Mouse (Mus musculus) heart, embryonic 13.5 days (tissue): Measurements from ENCODE around the gene Aox3. TPM values are rescaled to one million over a fixed set of nuclear protein-coding genes. Genes with fewer than 3 reads are reported as not detected.

ENCODE experiments used
- ATAC-seq: fragments of 200-750 bp; cut with Nextera tagmentation; 2 replicates; pipeline ENCODE4 v1.8.0; 2017; ENCODE audit warnings: moderate TSS enrichment; ENCODE audit not compliant: insufficient number of reproducible peaks, low FRiP score, low TSS enrichment; ENCODE audit errors: extremely low read depth
- H3K27ac ChIP-seq: fragments of 300-500 bp; sonication (generic); replicated peaks from 2 replicates; pipeline ENCODE4 v1.5.1; 2015; ENCODE audit warnings: moderate library complexity, mild to moderate bottlenecking, inconsistent platforms
- H3K27me3 ChIP-seq: fragments of 300-500 bp; sonication (generic); replicated peaks from 2 replicates; pipeline ENCODE4 v1.6.1; 2015; ENCODE audit warnings: mild to moderate bottlenecking, inconsistent platforms
- H3K36me3 ChIP-seq: fragments of 300-500 bp; sonication (generic); 2 replicates; pipeline ENCODE4 v1.6.1; 2015; ENCODE audit warnings: mild to moderate bottlenecking, inconsistent platforms
- H3K4me1 ChIP-seq: fragments of 300-500 bp; sonication (generic); 2 replicates; pipeline ENCODE4 v1.6.1; 2015; ENCODE audit warnings: inconsistent platforms
- H3K4me2 ChIP-seq: fragments of 300-500 bp; sonication (generic); 2 replicates; pipeline ENCODE4 v1.6.1; 2015; ENCODE audit warnings: inconsistent platforms, mild to moderate bottlenecking, moderate library complexity
- H3K4me3 ChIP-seq: fragments of 300-500 bp; sonication (generic); 2 replicates; pipeline ENCODE4 v1.5.1; 2015; ENCODE audit warnings: moderate library complexity, mild to moderate bottlenecking, inconsistent platforms
- H3K9ac ChIP-seq: fragments of 300-500 bp; sonication (generic); 2 replicates; pipeline ENCODE4 v1.6.1; 2015; ENCODE audit warnings: inconsistent platforms, mild to moderate bottlenecking, moderate library complexity
- H3K9me3 ChIP-seq: fragments of 300-500 bp; sonication (generic); 2 replicates; pipeline ENCODE4 v1.6.1; 2016; ENCODE audit warnings: inconsistent platforms
- WGBS: fragments of 180-500 bp; shearing (Covaris S2); methylation state at CpG from one replicate; pipeline ENCODE4 v1.1.7; 2015; ENCODE audit warnings: mixed read lengths; 5-methylcytosine and 5-hydroxymethylcytosine counted together
- polyA plus RNA-seq: library from polyadenylated mRNA; unstranded; fragments of >200 nt; fragmentation: Nextera tagmentation; extraction: Ambion mirVana; gene quantifications from 2 replicates; pipeline ENCODE4 v1.2.1, GENCODE M21; 2015

Aox3 gene
- polyA plus RNA-seq, 1 experiment from 2014 or later, result 0.15 TPM

DNA sequence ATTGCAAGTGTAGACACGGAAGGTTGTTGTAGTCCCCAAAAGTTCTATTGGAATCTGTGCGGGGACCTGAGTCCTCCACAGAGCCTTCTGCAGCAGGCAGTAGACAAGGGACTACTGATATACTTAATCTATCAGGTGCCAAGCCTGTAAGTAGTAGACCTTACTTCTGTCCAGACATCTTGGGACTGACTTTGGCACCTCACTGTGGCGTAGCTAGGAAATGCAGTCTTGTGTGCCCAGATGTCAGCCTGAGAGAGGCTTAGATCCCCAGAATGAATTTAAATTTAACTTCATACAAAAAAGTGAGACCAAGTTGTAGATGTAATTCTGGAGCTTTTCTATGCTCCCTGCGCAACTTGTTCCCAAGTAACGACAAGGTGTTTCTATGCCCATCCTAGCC is 33.2 kb upstream of the Aox3 start:
- H3K27ac ChIP-seq, result no peak overlapping the region
- H3K9me3 ChIP-seq, result no peaks in the 10 kb centered on the region
- H3K9ac ChIP-seq, result no peak overlapping the region
- no peak overlapping the region for H3K4me2 ChIP-seq
- no peaks in the 10 kb centered on the region for H3K4me1 ChIP-seq
- no peak overlapping the region for H3K4me3 ChIP-seq
- no peaks in the 10 kb centered on the region for H3K36me3 ChIP-seq
- no peaks in the 10 kb centered on the region for H3K27me3 ChIP-seq
- WGBS, result 84% methylated on average over 5 of the region's 5 CpGs
- no peak for ATAC-seq

DNA sequence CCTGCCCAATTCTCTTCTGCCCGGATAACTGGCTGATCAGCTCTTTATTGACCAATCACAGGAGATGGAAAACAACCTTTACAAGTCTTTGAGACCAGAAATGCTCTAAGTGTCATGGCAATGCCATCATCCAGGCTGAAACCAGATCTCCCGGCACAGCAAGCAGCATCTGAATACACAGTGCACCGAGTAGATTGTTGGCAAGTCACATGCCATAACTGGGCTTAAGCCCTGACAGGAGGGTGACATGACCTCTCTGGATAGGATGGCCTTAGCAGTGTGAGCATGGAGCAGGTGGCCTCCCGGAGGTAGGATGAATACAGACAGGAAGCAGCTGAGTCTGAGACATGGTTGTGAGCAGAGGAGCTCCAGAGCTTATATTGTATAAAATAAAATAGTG is 32.5 kb upstream of the Aox3 start:
- Histone ChIP-seq H3K4me1 (no peaks in the 10 kb centered on the region), H3K9me3 (no peaks in the 10 kb centered on the region), H3K4me3 (no peak overlapping the region), H3K36me3 (no peaks in the 10 kb centered on the region), H3K27me3 (no peaks in the 10 kb centered on the region), H3K9ac (no peak overlapping the region), H3K4me2 (no peak overlapping the region), H3K27ac (no peak overlapping the region)
- WGBS, result 73% methylated on average over 4 of the region's 4 CpGs
- ATAC-seq, result no peak

DNA sequence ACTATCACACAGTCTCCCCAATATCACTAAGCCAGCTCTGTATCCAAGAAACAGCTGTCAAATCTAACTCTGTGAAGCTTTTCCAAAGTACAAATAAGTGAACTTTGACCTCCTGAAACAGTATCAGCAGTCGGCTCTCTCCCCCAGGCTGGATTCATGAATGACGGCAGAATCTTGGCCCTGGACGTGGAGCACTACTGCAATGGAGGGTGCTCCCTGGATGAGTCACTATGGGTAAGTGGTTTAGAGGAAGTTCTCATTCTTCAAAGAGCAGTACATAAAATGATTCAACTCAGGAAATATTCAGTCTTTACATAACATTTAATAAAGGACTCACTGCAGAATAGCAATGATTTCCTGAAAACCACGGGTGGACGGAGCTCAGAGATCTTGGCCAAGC is 31.6 kb upstream of the Aox3 start:
- Histone ChIP-seq H3K4me2 (no peak overlapping the region), H3K36me3 (no peaks in the 10 kb centered on the region), H3K27me3 (no peaks in the 10 kb centered on the region), H3K4me1 (no peaks in the 10 kb centered on the region), H3K27ac (no peak overlapping the region), H3K9me3 (no peaks in the 10 kb centered on the region), H3K9ac (no peak overlapping the region), H3K4me3 (no peak overlapping the region)
- WGBS, result 79% methylated on average over 5 of the region's 5 CpGs
- ATAC-seq, result no peak; the same call in 1 of the 2 replicates

DNA sequence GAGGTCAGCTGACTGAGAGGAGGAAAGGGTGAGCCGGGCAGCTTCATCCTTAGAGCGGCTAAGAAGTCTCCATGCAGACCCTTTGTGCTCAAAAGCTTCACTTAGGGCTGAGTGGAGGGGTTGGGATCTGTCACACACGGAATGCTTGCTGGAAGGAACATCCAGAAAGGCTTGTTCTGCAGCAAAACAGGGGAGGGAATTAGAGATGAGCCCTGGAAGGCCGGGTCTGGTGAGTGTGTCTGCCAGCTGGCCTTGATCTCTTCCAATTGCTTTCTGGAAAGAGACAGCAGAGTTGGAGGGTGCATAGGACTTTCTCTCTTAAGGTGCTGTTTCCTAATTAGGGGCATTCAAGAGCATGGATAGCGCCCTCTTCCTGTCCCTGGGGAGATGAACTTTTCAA is 23.6 kb upstream of the Aox3 start:
- Histone ChIP-seq H3K27me3 (peaks cover 22% of the 10 kb centered on the region), H3K9me3 (no peaks in the 10 kb centered on the region), H3K4me2 (no peak overlapping the region), H3K27ac (no peak overlapping the region), H3K9ac (no peak overlapping the region), H3K36me3 (no peaks in the 10 kb centered on the region), H3K4me3 (no peak overlapping the region), H3K4me1 (peaks cover 5% of the 10 kb centered on the region; the same call in 1 of the 2 replicates)
- 52% methylated on average over 5 of the region's 5 CpGs for WGBS
- no peak for ATAC-seq

DNA sequence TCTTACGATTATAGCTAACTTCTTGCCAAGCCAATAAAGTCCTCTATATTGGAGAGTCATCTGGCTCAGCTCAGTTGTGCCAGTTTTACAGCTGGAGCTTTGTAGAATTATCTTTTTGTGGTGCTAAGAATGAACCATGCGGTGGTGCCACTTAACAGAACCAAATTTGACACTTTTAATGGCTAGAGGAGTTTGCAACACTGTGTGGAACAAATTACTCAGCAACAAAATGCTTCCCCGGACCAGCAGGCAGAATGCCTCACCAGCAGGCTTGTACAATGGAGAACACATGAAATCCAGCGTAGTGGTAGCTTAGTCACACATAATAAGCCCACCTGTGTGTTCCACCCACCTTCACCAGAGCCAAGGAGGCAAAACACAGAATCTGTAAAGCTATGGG is 22.7 kb upstream of the Aox3 start:
- ATAC-seq, result no peak
- 78% methylated on average over 4 of the region's 4 CpGs for WGBS
- peaks cover 25% of the 10 kb centered on the region for H3K27me3 ChIP-seq
- H3K27ac ChIP-seq, result no peak overlapping the region
- peaks cover 5% of the 10 kb centered on the region; the same call in 1 of the 2 replicates for H3K4me1 ChIP-seq
- H3K4me2 ChIP-seq, result no peak overlapping the region
- no peaks in the 10 kb centered on the region for H3K9me3 ChIP-seq
- no peak overlapping the region for H3K9ac ChIP-seq
- no peaks in the 10 kb centered on the region for H3K36me3 ChIP-seq
- H3K4me3 ChIP-seq, result no peak overlapping the region

DNA sequence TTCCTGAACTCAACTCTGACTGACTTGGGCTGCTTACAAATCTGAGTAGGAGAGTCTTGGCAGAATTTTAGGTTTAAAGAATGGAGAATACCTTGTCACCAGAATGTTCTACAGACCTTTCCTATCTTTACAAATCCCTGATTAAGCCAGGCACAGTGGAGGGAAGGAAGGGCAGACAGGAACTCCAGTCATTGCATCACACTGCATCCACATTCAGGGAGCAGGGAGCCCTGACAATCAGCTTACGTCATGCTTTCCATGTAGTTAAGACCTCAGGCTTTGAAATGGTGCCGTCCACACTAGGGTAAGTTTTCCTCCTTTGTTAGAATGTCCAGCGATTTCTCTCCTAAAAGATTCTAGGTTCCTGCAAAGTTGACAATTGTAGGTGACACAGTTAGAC is 21.7 kb upstream of the Aox3 start:
- Histone ChIP-seq H3K36me3 (no peaks in the 10 kb centered on the region), H3K4me2 (no peak overlapping the region), H3K4me3 (no peak overlapping the region), H3K27me3 (peaks cover 25% of the 10 kb centered on the region), H3K9me3 (no peaks in the 10 kb centered on the region), H3K9ac (no peak overlapping the region), H3K27ac (no peak overlapping the region), H3K4me1 (peaks cover 5% of the 10 kb centered on the region; the same call in 1 of the 2 replicates)
- ATAC-seq, result no peak
- WGBS, result 50% methylated on average over 3 of the region's 3 CpGs

DNA sequence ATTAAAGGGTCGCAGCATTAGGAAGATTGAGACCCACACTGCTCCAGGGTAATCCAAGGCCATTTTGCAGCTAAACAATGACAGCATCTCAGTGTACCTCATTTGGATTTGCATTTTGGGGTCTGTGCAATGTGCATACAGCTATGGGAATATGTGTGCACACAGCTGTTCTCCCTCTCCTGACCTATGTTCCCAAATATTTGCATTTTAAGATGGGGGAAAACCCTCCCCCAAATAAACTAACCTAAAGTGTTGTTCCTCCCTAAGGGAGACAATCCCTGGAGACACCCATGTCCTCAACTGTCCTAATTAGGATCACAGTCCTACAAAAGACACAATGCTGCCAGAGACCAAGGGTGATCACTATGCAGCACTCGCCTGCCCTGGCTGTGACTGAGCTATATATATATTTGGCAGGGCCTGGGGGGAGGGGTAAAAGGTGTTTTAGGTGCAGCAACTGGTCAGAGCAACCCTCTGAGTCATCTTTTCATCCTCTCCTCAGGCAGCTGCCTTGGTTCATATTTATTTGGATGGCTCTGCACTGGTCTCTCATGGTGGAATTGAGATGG is 20.9 kb upstream of the Aox3 start:
- no peak overlapping the region for H3K4me2 ChIP-seq
- no peak overlapping the region for H3K9ac ChIP-seq
- H3K9me3 ChIP-seq, result no peaks in the 10 kb centered on the region
- no peaks in the 10 kb centered on the region for H3K36me3 ChIP-seq
- ATAC-seq, result no peak
- H3K4me1 ChIP-seq, result peaks cover 5% of the 10 kb centered on the region; the same call in 1 of the 2 replicates
- peaks cover 25% of the 10 kb centered on the region for H3K27me3 ChIP-seq
- no peak overlapping the region for H3K27ac ChIP-seq
- H3K4me3 ChIP-seq, result no peak overlapping the region
- 56% methylated on average over 2 of the region's 2 CpGs for WGBS

DNA sequence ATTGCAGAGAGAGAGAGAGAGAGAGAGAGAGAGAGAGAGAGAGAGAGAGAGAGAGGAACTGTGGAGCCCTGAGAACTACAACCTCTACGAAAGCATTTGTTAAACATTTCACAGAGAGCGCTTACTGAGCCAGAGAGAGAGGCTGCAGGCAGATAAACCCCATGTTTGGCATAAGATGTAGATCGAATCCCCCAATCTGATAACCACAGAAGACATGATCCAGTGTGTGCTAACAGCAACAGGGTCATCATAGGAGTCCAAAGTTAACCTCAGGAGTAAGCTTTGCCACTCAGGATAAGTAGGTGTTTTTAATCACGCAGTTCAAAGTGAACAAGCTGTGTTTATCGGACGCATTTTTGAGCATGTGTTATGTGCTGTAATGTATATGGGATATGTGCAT is 15.6 kb upstream of the Aox3 start:
- Histone ChIP-seq H3K9ac (no peak overlapping the region), H3K4me3 (no peak overlapping the region), H3K4me1 (peaks cover under 1% of the 10 kb centered on the region; the same call in 1 of the 2 replicates), H3K9me3 (no peaks in the 10 kb centered on the region), H3K27me3 (peaks cover 16% of the 10 kb centered on the region), H3K36me3 (no peaks in the 10 kb centered on the region), H3K27ac (no peak overlapping the region), H3K4me2 (no peak overlapping the region)
- 84% methylated on average over 6 of the region's 6 CpGs for WGBS
- ATAC-seq, result no peak

DNA sequence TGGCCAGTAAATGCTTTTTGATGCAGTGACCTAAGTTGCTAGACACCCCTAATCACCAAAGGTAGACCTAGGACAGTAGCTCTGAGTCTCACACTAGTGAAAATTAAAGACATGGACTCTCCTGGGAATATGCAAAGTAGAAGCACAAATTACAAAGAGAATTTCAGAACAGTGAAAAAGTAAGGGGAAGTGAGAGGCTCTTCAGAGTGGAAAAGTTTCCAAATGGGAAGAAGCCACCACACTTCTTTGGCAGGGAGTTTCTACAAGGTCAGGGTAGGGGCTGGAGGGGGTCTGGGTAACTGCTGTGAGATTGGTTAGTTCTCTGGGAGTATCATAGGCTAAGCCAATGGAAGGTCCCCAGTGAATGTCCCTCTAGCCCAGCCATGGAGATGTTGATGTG is 13.8 kb upstream of the Aox3 start:
- H3K4me1 ChIP-seq, result 0 out of 2 replicates have a peak, but pooled peaks cover 3% of the 10 kb centered on the region
- ATAC-seq, result no peak
- H3K4me3 ChIP-seq, result no peak overlapping the region
- H3K27ac ChIP-seq, result no peak overlapping the region
- no peak overlapping the region for H3K9ac ChIP-seq
- peaks cover 10% of the 10 kb centered on the region for H3K27me3 ChIP-seq
- H3K9me3 ChIP-seq, result no peaks in the 10 kb centered on the region
- H3K4me2 ChIP-seq, result no peak overlapping the region
- H3K36me3 ChIP-seq, result no peaks in the 10 kb centered on the region

DNA sequence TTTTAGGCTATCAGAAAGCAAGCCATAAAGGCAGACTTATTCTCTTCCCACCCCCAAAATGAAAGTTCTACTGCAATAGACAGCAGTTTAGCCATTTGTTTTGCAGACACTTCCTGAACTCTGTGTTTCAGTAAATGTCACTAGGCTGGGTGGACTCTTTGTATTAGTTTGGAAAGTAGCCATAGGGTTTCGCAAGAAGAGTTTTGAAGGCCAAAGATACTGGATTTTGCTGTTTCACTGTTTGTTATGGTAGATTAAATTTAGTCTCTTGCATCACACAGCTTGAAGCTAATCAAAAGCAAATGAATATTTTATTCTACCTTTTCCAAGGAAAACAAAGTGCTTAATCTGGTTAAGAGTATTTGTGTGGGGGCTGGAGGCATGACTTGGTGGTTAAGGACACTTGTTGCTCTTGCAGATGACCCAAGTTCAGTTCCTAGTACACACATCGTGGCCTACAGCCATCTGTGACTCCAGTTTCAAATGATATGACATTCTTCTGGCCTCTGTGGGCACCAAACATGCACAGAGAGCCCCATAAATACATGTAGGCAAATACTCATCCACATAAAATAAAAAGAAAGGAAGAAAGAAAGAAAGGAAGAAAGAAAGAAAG is 11.3 kb upstream of the Aox3 start:
- H3K36me3 ChIP-seq, result no peaks in the 10 kb centered on the region
- no peak overlapping the region for H3K4me3 ChIP-seq
- H3K4me1 ChIP-seq, result 0 out of 2 replicates have a peak, but pooled peaks cover 3% of the 10 kb centered on the region
- peaks cover 6% of the 10 kb centered on the region for H3K27me3 ChIP-seq
- H3K4me2 ChIP-seq, result no peak overlapping the region
- ATAC-seq, result no peak
- H3K9me3 ChIP-seq, result no peaks in the 10 kb centered on the region
- H3K9ac ChIP-seq, result no peak overlapping the region
- 66% methylated on average over 2 of the region's 2 CpGs for WGBS
- H3K27ac ChIP-seq, result no peak overlapping the region

DNA sequence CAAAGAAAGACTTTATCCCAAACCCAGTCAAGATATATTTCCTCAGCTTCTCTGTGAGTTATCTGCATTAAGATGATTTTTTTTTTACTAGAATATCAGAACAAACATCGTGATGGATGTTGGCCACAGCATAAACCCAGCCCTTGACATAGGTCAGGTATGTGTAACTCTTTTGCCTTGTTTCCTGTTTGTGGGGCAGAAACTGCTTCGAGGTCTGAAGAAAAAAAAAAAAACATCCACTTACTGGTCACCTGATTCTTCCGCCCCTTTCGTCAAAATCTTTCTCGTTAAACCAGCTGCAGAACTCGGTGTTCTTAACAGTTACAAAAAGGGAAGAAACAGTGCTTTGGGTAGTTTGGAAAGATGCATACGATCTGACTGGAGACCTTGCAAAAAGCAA is 10.4 kb upstream of the Aox3 start:
- H3K4me2 ChIP-seq, result no peak overlapping the region
- H3K36me3 ChIP-seq, result no peaks in the 10 kb centered on the region
- no peaks in the 10 kb centered on the region for H3K9me3 ChIP-seq
- H3K4me1 ChIP-seq, result 0 out of 2 replicates have a peak, but pooled peaks cover 3% of the 10 kb centered on the region
- no peak overlapping the region for H3K9ac ChIP-seq
- 73% methylated on average over 7 of the region's 7 CpGs for WGBS
- no peak overlapping the region for H3K4me3 ChIP-seq
- H3K27me3 ChIP-seq, result peaks cover 6% of the 10 kb centered on the region
- ATAC-seq, result no peak
- H3K27ac ChIP-seq, result no peak overlapping the region

DNA sequence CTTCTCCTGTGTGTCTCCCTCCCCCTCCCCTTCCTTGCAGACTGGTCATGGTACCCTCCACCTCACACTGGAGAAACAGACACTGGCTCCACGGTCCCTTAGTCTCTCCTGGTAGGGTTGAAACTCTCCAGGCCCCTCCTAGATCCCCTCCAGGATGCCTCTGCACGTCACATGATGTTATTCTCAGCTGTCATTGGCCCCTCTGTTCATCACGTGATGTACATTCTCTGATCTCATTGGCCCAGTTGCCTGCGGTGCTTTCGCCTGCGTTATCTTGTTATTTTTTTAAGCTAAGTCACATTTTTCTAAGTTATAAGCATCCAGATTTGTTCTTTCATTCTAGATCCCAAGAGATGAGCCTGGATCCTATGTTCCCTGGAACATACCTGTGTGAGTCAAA is 7.2 kb upstream of the Aox3 start:
- Histone ChIP-seq H3K9me3 (no peaks in the 10 kb centered on the region), H3K27me3 (peaks cover 9% of the 10 kb centered on the region; the same call in 1 of the 2 replicates), H3K9ac (no peak overlapping the region), H3K27ac (no peak overlapping the region), H3K4me3 (no peak overlapping the region), H3K4me1 (0 out of 2 replicates have a peak, but pooled peaks cover 3% of the 10 kb centered on the region), H3K36me3 (no peaks in the 10 kb centered on the region), H3K4me2 (no peak overlapping the region)
- ATAC-seq, result no peak
- 80% methylated on average over 6 of the region's 6 CpGs for WGBS
